Mouse (Mus musculus) neural tube, embryonic 14.5 days (tissue): Measurements from ENCODE around the gene Cdc37l1. TPM values are rescaled to one million over a fixed set of nuclear protein-coding genes. Genes with fewer than 3 reads are reported as not detected.
A peak's percentile ranks its signal among the peaks of the same experiment; 100 is the strongest.

Experiments
- ATAC-seq: fragments of 200-750 bp; cut with Nextera tagmentation; 2 replicates; pipeline ENCODE4 v1.8.0; 2017; ENCODE audit warnings: low read depth, mild to moderate bottlenecking, moderate TSS enrichment, moderate library complexity
- H3K27ac ChIP-seq: fragments of 300-500 bp; sonication (generic); 2 replicates; pipeline ENCODE4 v1.5.1; 2014; ENCODE audit warnings: low read depth, mild to moderate bottlenecking, control low read depth, low read length, moderate library complexity, mixed read lengths
- H3K27me3 ChIP-seq: fragments of 300-500 bp; sonication (generic); 2 replicates; pipeline ENCODE4 v1.6.1; 2014; ENCODE audit warnings: low read length; ENCODE audit not compliant: control insufficient read depth, insufficient read depth
- H3K36me3 ChIP-seq: fragments of 300-500 bp; sonication (generic); 2 replicates; pipeline ENCODE4 v1.6.1; 2014; ENCODE audit warnings: low read length, mixed read lengths; ENCODE audit not compliant: control insufficient read depth, insufficient read depth
- H3K4me1 ChIP-seq: fragments of 300-500 bp; sonication (generic); 2 replicates; pipeline ENCODE4 v1.6.1; 2014; ENCODE audit warnings: low read length; ENCODE audit not compliant: control insufficient read depth, insufficient read depth
- H3K4me2 ChIP-seq: fragments of 300-500 bp; sonication (generic); 2 replicates; pipeline ENCODE4 v1.6.1; 2014; ENCODE audit warnings: mild to moderate bottlenecking, low read depth, low read length, control low read depth
- H3K4me3 ChIP-seq: fragments of 300-500 bp; sonication (generic); 2 replicates; pipeline ENCODE4 v1.5.1; 2014; ENCODE audit warnings: low read depth, low read length, control low read depth, mixed read lengths
- H3K9ac ChIP-seq: fragments of 300-500 bp; sonication (generic); replicated peaks from 2 replicates; pipeline ENCODE4 v1.6.1; 2014; ENCODE audit warnings: low read depth, mild to moderate bottlenecking, control low read depth, low read length, mixed read lengths
- H3K9me3 ChIP-seq: fragments of 300-500 bp; sonication (generic); 2 replicates; pipeline ENCODE4 v1.6.1; 2016; ENCODE audit warnings: low read length; ENCODE audit not compliant: control insufficient read depth
- WGBS: fragments of 180-500 bp; shearing (Covaris S2); extraction: QIAGEN DNeasy Blood & Tissue Kit; methylation state at CpG from one replicate; pipeline ENCODE4 v1.1.7; 2014; 5-methylcytosine and 5-hydroxymethylcytosine counted together
- polyA plus RNA-seq: library from polyadenylated mRNA; unstranded; fragments of >200 nt; fragmentation: Nextera tagmentation; extraction: Ambion mirVana; gene quantifications from 2 replicates; pipeline ENCODE4 v1.2.1, GENCODE M21; 2014

Cdc37l1 gene
- polyA plus RNA-seq, 1 experiment from 2014 or later = 59.9 TPM

DNA sequence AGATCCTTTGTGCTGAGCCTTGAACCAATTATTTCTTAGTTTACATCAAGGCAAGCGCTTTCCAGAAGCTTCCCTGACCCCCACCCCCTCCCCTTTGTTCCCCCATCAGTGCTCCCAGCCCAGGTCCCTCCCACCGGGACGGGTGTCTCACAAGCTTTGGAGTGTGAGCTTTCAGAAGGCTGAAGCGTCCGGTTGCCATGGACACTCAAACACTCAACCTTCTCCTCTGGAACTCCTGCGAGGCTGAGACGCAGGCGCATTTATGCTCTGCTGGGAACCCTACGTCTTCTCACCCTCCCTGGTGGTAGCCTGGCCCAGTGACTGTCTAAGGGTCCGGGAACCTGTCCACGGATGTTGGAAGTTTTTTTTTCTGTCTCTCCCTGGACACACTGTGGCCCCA is 22.5 kb upstream of the Cdc37l1 start, which contains the start of gene 4430402I18Rik:
TSS of gene 4430402I18Rik (minus strand) at position 149 of the 400 bp plus-strand sequence.
- no peak within 1 kb of the TSS for H3K9ac ChIP-seq
- no peaks in the 10 kb centered on the region for H3K36me3 ChIP-seq
- 0 out of 2 replicates have a peak, but pooled peaks cover 5% of the 10 kb centered on the region for H3K4me1 ChIP-seq
- no peak for ATAC-seq
- H3K9me3 ChIP-seq = no peaks in the 10 kb centered on the region
- H3K4me3 ChIP-seq = no peak within 1 kb of the TSS
- H3K27ac ChIP-seq = no peak within 1 kb of the TSS
- WGBS = 5% methylated on average over 11 of the region's 11 CpGs
- H3K27me3 ChIP-seq = no peaks in the 10 kb centered on the region
- no peak within 1 kb of the TSS for H3K4me2 ChIP-seq

GRCm38 (mm10) chr19:28968178-28968577 is 22.0 kb upstream of the Cdc37l1 start:
- ATAC-seq = no peak
- WGBS = 69% methylated on average over 4 of the region's 4 CpGs

DNA sequence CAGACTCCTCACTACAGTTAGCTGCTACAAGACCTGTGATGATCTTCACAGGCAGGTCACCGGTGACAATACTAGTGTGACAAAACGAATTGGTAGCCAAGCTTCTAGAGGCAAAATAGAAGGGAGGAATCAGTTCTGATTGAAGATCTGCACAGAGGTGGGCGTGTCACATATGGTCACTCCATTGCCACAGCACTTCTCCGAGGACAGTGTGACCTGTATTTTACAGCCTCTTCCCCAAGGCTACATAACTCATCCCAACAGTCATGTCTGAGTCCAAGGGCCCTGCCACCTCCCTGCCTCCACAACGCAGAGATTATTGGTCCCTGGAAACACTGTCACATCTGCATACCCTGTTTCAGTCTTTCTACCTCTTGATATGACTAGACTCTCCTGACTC is 20.9 kb upstream of the Cdc37l1 start:
- Histone ChIP-seq H3K4me1 (0 out of 2 replicates have a peak, but pooled peaks cover 5% of the 10 kb centered on the region), H3K27ac (no peak overlapping the region), H3K27me3 (no peaks in the 10 kb centered on the region), H3K36me3 (no peaks in the 10 kb centered on the region), H3K4me2 (no peak overlapping the region), H3K9me3 (no peaks in the 10 kb centered on the region), H3K4me3 (no peak overlapping the region), H3K9ac (no peak overlapping the region)
- WGBS = 82% methylated on average over 5 of the region's 5 CpGs
- no peak for ATAC-seq

More at GRCm38 (mm10) chr19:28968178-28968577, 22.0 kb upstream of the Cdc37l1 start:
- H3K27me3 ChIP-seq = no peaks in the 10 kb centered on the region
- H3K4me3 ChIP-seq = no peak overlapping the region
- H3K9me3 ChIP-seq = no peaks in the 10 kb centered on the region
- H3K9ac ChIP-seq = no peak overlapping the region
- no peak overlapping the region for H3K4me2 ChIP-seq
- H3K36me3 ChIP-seq = no peaks in the 10 kb centered on the region
- no peak overlapping the region for H3K27ac ChIP-seq
- 0 out of 2 replicates have a peak, but pooled peaks cover 5% of the 10 kb centered on the region for H3K4me1 ChIP-seq

DNA sequence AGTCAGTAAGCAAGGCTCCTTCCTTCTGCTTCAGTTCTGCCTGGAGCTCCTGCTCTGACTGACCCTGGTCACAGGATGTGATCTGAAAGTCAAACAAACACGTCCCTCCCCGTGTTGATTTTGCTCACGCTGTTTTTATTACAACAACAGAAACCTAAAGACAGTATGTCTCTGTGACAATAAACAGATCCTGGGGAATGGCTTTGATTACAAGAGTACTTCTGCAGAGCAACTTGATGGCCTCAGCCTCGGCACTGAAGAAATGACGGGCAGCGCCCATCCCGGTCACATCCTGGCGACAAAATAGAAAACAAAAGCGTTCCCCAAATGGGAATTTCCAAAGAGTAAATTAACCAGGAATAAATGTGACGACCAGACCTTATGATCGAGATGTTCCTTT is 19.9 kb upstream of the Cdc37l1 start:
- Histone ChIP-seq H3K27ac (no peak overlapping the region), H3K4me2 (no peak overlapping the region), H3K9ac (no peak overlapping the region), H3K9me3 (no peaks in the 10 kb centered on the region), H3K36me3 (no peaks in the 10 kb centered on the region), H3K4me1 (0 out of 2 replicates have a peak, but pooled peaks cover 5% of the 10 kb centered on the region), H3K4me3 (no peak overlapping the region), H3K27me3 (no peaks in the 10 kb centered on the region)
- no peak for ATAC-seq
- WGBS = 72% methylated on average over 11 of the region's 11 CpGs

DNA sequence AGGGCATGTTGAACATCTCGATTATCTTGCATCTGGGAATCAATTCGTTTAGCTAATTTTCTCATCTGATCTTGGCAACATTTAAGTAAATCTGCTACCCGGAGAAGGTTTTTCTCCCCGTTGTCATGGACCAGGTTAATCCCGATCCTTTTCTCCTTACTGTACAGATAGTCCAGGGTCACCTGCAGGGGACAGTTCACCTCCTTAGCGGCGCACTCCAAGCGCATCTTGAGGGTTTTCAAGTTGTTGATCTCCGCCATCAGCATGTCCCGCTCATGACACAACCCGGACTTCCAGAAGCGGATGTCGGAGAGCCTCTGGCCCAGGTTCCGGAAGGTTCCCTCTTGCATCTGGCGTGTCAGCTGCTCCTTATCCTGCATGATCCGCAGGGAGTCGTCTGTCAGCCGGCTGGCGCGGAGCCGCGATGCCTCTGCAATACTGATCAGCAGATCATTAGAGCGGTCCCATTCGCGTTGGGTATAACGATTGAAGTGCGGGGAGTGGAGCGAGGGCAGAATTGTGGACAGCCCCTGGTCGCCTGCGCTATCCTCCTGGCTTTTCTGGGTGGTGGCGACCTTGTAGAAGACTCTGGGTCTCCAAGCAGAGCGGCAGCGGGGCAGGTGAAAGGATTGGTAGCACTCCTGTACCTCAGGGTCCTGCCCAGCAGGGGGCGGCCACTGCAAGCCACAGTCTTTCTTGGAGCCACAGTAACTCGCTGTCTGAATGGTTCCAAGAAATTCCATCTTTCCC is 15.1 kb upstream of the Cdc37l1 start:
- ATAC-seq = peak; percentile 92
- H3K36me3 ChIP-seq = no peaks in the 10 kb centered on the region
- peak overlapping the region; percentile 16; the same call in 1 of the 2 replicates for H3K27ac ChIP-seq
- peak overlapping the region; percentile 34 for H3K4me3 ChIP-seq
- 12% methylated on average over 35 of the region's 35 CpGs for WGBS
- peak overlapping the region; percentile 48 for H3K9ac ChIP-seq
- no peaks in the 10 kb centered on the region for H3K9me3 ChIP-seq
- H3K4me1 ChIP-seq = no peaks in the 10 kb centered on the region
- H3K4me2 ChIP-seq = peak overlapping the region; percentile 62
- no peaks in the 10 kb centered on the region for H3K27me3 ChIP-seq

DNA sequence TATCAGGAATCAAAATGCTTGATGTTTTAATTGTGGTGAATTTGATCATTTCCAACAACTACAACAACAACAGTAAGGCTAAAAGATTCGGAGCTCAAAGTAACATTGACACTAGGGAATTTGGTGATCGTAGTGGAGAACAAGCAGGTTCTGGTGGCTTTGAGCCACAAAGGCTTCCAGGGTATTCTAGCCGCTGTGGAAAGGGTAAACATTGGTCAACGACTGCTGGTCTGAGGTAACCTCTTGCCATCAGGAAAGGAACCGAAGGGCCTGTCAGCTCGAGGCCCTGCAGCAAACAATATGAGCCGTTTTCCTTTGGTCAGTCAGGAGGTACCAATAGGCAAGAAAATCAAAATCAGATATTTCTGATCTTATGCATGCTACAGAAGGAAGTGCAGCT is 7.5 kb upstream of the Cdc37l1 start:
- Histone ChIP-seq H3K4me3 (no peak overlapping the region), H3K4me1 (no peaks in the 10 kb centered on the region), H3K27ac (no peak overlapping the region), H3K36me3 (no peaks in the 10 kb centered on the region), H3K9me3 (no peaks in the 10 kb centered on the region), H3K4me2 (no peak overlapping the region), H3K27me3 (no peaks in the 10 kb centered on the region), H3K9ac (no peak overlapping the region)
- 85% methylated on average over 7 of the region's 7 CpGs for WGBS
- ATAC-seq = no peak

- no peak for ATAC-seq
- H3K27me3 ChIP-seq = no peaks in the 10 kb centered on the region
- H3K9ac ChIP-seq = no peak overlapping the region; the same call in 1 of the 2 replicates
- no peak overlapping the region for H3K27ac ChIP-seq
- H3K4me1 ChIP-seq = peaks cover 11% of the 10 kb centered on the region
- no peaks in the 10 kb centered on the region for H3K9me3 ChIP-seq
- H3K4me2 ChIP-seq = peak overlapping the region; percentile 75
- H3K4me3 ChIP-seq = peak overlapping the region; percentile 66
- peaks cover 2% of the 10 kb centered on the region; the same call in 1 of the 2 replicates for H3K36me3 ChIP-seq
- 74% methylated on average over 8 of the region's 8 CpGs for WGBS
Observed at GRCm38 (mm10) chr19:28989515-28989914, 637 bp upstream of the Cdc37l1 start.

- Histone ChIP-seq H3K4me1 (peaks cover 11% of the 10 kb centered on the region), H3K27ac (peak overlapping the region; percentile 81), H3K27me3 (no peaks in the 10 kb centered on the region), H3K9me3 (no peaks in the 10 kb centered on the region), H3K36me3 (peaks cover 9% of the 10 kb centered on the region; the same call in 1 of the 2 replicates), H3K4me3 (peak overlapping the region; percentile 66), H3K4me2 (peak overlapping the region; percentile 75), H3K9ac (peak overlapping the region; percentile 82)
- peak; percentile 67; the same call in 1 of the 2 replicates for ATAC-seq
- WGBS = 1% methylated on average over 39 of the region's 41 CpGs
Observed at GRCm38 (mm10) chr19:28990590-28991221, 554 bp downstream of the Cdc37l1 start.

DNA sequence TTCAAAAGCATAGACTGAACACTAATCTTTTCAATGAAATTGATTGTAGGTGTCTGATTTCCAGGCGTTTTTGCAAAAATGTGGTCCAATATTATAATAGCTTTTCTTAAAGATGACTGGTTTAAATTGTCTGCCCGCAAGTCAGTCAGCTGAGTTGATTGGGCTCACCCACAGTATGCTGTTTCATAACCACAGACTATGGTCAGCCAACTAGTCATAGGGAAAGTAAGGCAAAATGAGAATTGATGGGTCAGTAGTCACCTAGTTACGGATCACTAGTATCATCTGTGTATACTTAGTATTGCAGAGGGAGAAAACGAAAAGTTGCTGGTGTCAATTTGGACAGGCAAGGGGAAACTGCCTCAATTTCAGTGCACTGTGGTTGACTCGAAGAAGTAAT is 1.2 kb downstream of the Cdc37l1 start:
- Histone ChIP-seq H3K27ac (no peak overlapping the region), H3K9me3 (no peaks in the 10 kb centered on the region), H3K4me2 (peak overlapping the region; percentile 75), H3K36me3 (peaks cover 15% of the 10 kb centered on the region), H3K27me3 (no peaks in the 10 kb centered on the region), H3K9ac (peak overlapping the region; percentile 82; the same call in 1 of the 2 replicates), H3K4me1 (peaks cover 11% of the 10 kb centered on the region), H3K4me3 (peak overlapping the region; percentile 66)
- 73% methylated on average over 5 of the region's 5 CpGs for WGBS
- ATAC-seq = no peak
